9 mouse cellular contexts compared by ENCODE assay signal in the genomic region with DNA sequence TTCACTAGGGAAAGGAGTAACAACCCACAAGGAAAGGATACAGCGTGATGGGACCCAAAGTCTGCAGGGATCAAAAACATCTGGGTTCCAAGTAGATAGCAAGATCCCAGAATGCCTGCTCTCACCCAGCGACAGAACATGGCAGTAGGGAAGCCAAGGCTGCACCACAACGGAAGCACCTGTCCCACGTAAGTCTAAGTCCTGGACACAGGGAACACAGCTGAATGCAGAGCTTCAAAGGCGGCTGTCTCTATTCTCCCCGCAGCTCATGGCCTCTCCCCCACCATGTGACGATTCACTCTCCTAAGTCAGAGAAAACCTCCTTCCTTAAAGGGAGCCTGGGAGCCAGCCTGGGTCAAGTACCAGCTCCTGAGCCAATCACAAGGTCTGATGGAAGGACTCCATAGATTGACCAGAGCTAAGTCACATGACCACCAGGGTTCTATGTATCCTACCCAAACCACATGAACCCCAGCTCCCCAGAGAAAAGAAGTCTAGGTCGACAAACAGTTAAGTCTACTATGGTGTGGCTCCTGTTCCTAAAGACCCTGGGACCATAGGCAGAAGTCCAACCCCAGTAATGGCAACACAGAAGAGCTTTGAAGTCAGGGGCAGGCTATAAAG. TPM values are rescaled to one million over a fixed set of nuclear protein-coding genes. Genes with fewer than 3 reads are reported as not detected.
DNase-seq lines count a peak whose midpoint lies in the region; ATAC-seq lines count a peak whose summit lies in the region.
"Had no signal": no experiment of that assay in that cellular context is flagged by ENCODE, and none has a peak within 500 bp of the region (broad histone marks: within the 10 kb centered on the region; RNA-seq: fewer than 3 reads in every experiment).

No protein-coding gene starts in this region.

- H3K9ac ChIP-seq in embryonic facial prominence, embryonic 13.5 days, result no peak overlapping the region
- no peak overlapping the region for H3K9ac ChIP-seq in hindbrain, embryonic 14.5 days
- no peak overlapping the region for H3K9ac ChIP-seq in stomach, embryonic 15.5 days
- H3K9ac ChIP-seq in liver, embryonic 12.5 days, result no peak overlapping the region

- no peaks in the 10 kb centered on the region for H3K36me3 ChIP-seq in embryonic facial prominence, embryonic 13.5 days
- no peaks in the 10 kb centered on the region for H3K36me3 ChIP-seq in embryonic facial prominence, embryonic 10.5 days (replicated peaks)
- no peaks in the 10 kb centered on the region for H3K36me3 ChIP-seq in hindbrain, embryonic 14.5 days (replicated peaks; ENCODE audit: control insufficient read depth, insufficient read depth)
- H3K36me3 ChIP-seq in hindbrain, embryonic 10.5 days, result no peaks in the 10 kb centered on the region
- peaks cover 94% of the 10 kb centered on the region for H3K36me3 ChIP-seq in megakaryocyte, embryonic 14.5 days (replicated peaks; ENCODE audit: low read length)
- H3K36me3 ChIP-seq in stomach, embryonic 15.5 days, result no peaks in the 10 kb centered on the region
- H3K36me3 ChIP-seq in liver, embryonic 12.5 days, result no peaks in the 10 kb centered on the region

- H3K4me2 ChIP-seq in embryonic facial prominence, embryonic 13.5 days, result no peak overlapping the region
- H3K4me2 ChIP-seq in hindbrain, embryonic 14.5 days (replicated peaks), result no peak overlapping the region
- no peak overlapping the region for H3K4me2 ChIP-seq in stomach, embryonic 15.5 days
- no peak overlapping the region for H3K4me2 ChIP-seq in liver, embryonic 12.5 days

- ATAC-seq in embryonic facial prominence, embryonic 13.5 days (ENCODE audit: insufficient number of reproducible peaks, insufficient read depth, low FRiP score, low TSS enrichment, low read depth), result no peak
- ATAC-seq in hindbrain, embryonic 14.5 days (ENCODE audit: low FRiP score), result no peak
- no peak for ATAC-seq in megakaryocyte, adult 5-6 weeks (ENCODE audit: poor library complexity, severe bottlenecking)
- ATAC-seq in stomach, embryonic 15.5 days (ENCODE audit: insufficient read depth, low FRiP score, low read depth), result no peak
- no peak for ATAC-seq in liver, embryonic 12.5 days
- ATAC-seq: intestine, postnatal 0 days had no signal

- WGBS in embryonic facial prominence, embryonic 13.5 days, result 65% methylated on average over 8 of the region's 8 CpGs
- WGBS in embryonic facial prominence, embryonic 10.5 days, result 88% methylated on average over 8 of the region's 8 CpGs
- WGBS in hindbrain, embryonic 14.5 days, result 81% methylated on average over 8 of the region's 8 CpGs
- WGBS in hindbrain, embryonic 10.5 days, result 86% methylated on average over 8 of the region's 8 CpGs
- WGBS in stomach, embryonic 15.5 days, result 83% methylated on average over 8 of the region's 8 CpGs
- WGBS in liver, embryonic 12.5 days (ENCODE audit: insufficient replicate concordance), result 73% methylated on average over 8 of the region's 8 CpGs

- H3K4me1 ChIP-seq in embryonic facial prominence, embryonic 13.5 days, result peaks cover 21% of the 10 kb centered on the region
- H3K4me1 ChIP-seq in embryonic facial prominence, embryonic 10.5 days, result peaks cover 5% of the 10 kb centered on the region
- no peaks in the 10 kb centered on the region for H3K4me1 ChIP-seq in hindbrain, embryonic 14.5 days (replicated peaks; ENCODE audit: control insufficient read depth, insufficient read depth, low read length)
- H3K4me1 ChIP-seq in hindbrain, embryonic 10.5 days (replicated peaks), result peaks cover 12% of the 10 kb centered on the region
- peaks cover 99% of the 10 kb centered on the region for H3K4me1 ChIP-seq in megakaryocyte, embryonic 14.5 days
- H3K4me1 ChIP-seq in stomach, embryonic 15.5 days, result peaks cover 11% of the 10 kb centered on the region; the same call in 1 of the 2 replicates
- peaks cover 26% of the 10 kb centered on the region for H3K4me1 ChIP-seq in liver, embryonic 12.5 days

- 0 out of 2 replicates have a peak overlapping the region, but pooled peaks have one; percentile 16 for H3K27ac ChIP-seq in embryonic facial prominence, embryonic 13.5 days
- H3K27ac ChIP-seq in embryonic facial prominence, embryonic 10.5 days (replicated peaks), result no peak overlapping the region
- H3K27ac ChIP-seq in hindbrain, embryonic 14.5 days, result 0 out of 2 replicates have a peak overlapping the region, but pooled peaks have one; percentile 48
- no peak overlapping the region for H3K27ac ChIP-seq in hindbrain, embryonic 10.5 days
- H3K27ac ChIP-seq in stomach, embryonic 15.5 days, result 0 out of 2 replicates have a peak overlapping the region, but pooled peaks have one; percentile 33
- no peak overlapping the region for H3K27ac ChIP-seq in liver, embryonic 12.5 days

- H3K9me3 ChIP-seq in embryonic facial prominence, embryonic 13.5 days, result peaks cover 10% of the 10 kb centered on the region; the same call in 1 of the 2 replicates
- peaks cover 8% of the 10 kb centered on the region; the same call in 1 of the 2 replicates for H3K9me3 ChIP-seq in embryonic facial prominence, embryonic 10.5 days
- H3K9me3 ChIP-seq in hindbrain, embryonic 14.5 days (ENCODE audit: control insufficient read depth, low read length), result no peaks in the 10 kb centered on the region
- H3K9me3 ChIP-seq in hindbrain, embryonic 10.5 days, result peaks cover 4% of the 10 kb centered on the region; the same call in 1 of the 2 replicates
- H3K9me3 ChIP-seq in megakaryocyte, embryonic 14.5 days, result peaks cover 11% of the 10 kb centered on the region; the same call in 1 of the 2 replicates
- no peaks in the 10 kb centered on the region for H3K9me3 ChIP-seq in stomach, embryonic 15.5 days
- no peaks in the 10 kb centered on the region for H3K9me3 ChIP-seq in liver, embryonic 12.5 days (replicated peaks)

- no peak for DNase-seq in embryonic facial prominence, embryonic 10.5 days (ENCODE audit: low spot score)
- DNase-seq in hindbrain, embryonic 14.5 days (ENCODE audit: low spot score), result no peak
- no peak for DNase-seq in hindbrain, embryonic 10.5 days (ENCODE audit: low spot score)

- no peak overlapping the region for H3K4me3 ChIP-seq in embryonic facial prominence, embryonic 13.5 days
- H3K4me3 ChIP-seq in embryonic facial prominence, embryonic 10.5 days, result no peak overlapping the region
- no peak overlapping the region for H3K4me3 ChIP-seq in hindbrain, embryonic 14.5 days (replicated peaks; ENCODE audit: low read length)
- no peak overlapping the region for H3K4me3 ChIP-seq in hindbrain, embryonic 10.5 days
- H3K4me3 ChIP-seq in megakaryocyte, embryonic 14.5 days (replicated peaks), result peak overlapping the region; percentile 81
- no peak overlapping the region for H3K4me3 ChIP-seq in stomach, embryonic 15.5 days (replicated peaks)
- no peak overlapping the region for H3K4me3 ChIP-seq in liver, embryonic 12.5 days

- no peaks in the 10 kb centered on the region for H3K27me3 ChIP-seq in embryonic facial prominence, embryonic 13.5 days
- H3K27me3 ChIP-seq in embryonic facial prominence, embryonic 10.5 days (replicated peaks; ENCODE audit: low read depth, poor library complexity, severe bottlenecking), result no peaks in the 10 kb centered on the region
- H3K27me3 ChIP-seq in hindbrain, embryonic 14.5 days (ENCODE audit: control insufficient read depth, insufficient read depth, low read length), result no peaks in the 10 kb centered on the region
- no peaks in the 10 kb centered on the region for H3K27me3 ChIP-seq in hindbrain, embryonic 10.5 days (ENCODE audit: insufficient read depth, poor library complexity, severe bottlenecking)
- H3K27me3 ChIP-seq in megakaryocyte, embryonic 14.5 days (replicated peaks), result no peaks in the 10 kb centered on the region
- no peaks in the 10 kb centered on the region for H3K27me3 ChIP-seq in stomach, embryonic 15.5 days (replicated peaks)
- H3K27me3 ChIP-seq in liver, embryonic 12.5 days (replicated peaks), result no peaks in the 10 kb centered on the region

RNA-seq across cellular contexts. Expression of a gene that starts 11.9 kb away (rescaled TPM):
- polyA plus RNA-seq in embryonic facial prominence, embryonic 13.5 days (2015; fragmentation: Nextera tagmentation; extraction: Ambion mirVana), result 4.1 and 5.0 TPM in 2 replicates
- 1.5 and 1.8 TPM in 2 replicates for polyA plus RNA-seq in embryonic facial prominence, embryonic 10.5 days (2016; fragmentation: Nextera tagmentation; extraction: Ambion mirVana)
- polyA plus RNA-seq in hindbrain, embryonic 14.5 days (2014; fragmentation: Nextera tagmentation; extraction: Ambion mirVana), result 7.6 and 8.8 TPM in 2 replicates
- 3.6 and 4.3 TPM in 2 replicates for polyA plus RNA-seq in hindbrain, embryonic 10.5 days (2016; fragmentation: Nextera tagmentation; extraction: Ambion mirVana)
- polyA plus RNA-seq in megakaryocyte, embryonic 14.5 days (2012; ENCODE audit: insufficient read depth, low replicate concordance), result 0.80 and 4.6 TPM in 2 replicates
- 33.4 and 38.9 TPM in 2 replicates for total RNA-seq in megakaryocyte, adult 5-6 weeks (2015)
- total RNA-seq in megakaryocyte, adult 5-6 weeks (2017), result 56.6 and 64.5 TPM in 2 replicates
- polyA plus RNA-seq in stomach, embryonic 15.5 days (2015; fragmentation: Nextera tagmentation; extraction: Ambion mirVana), result 9.9 and 10.8 TPM in 2 replicates
- polyA plus RNA-seq in liver, embryonic 12.5 days (2016; fragmentation: Nextera tagmentation; extraction: Ambion mirVana), result 5.3 and 7.3 TPM in 2 replicates

RNA-seq across cellular contexts. Expression of a gene that starts 57.7 kb away (rescaled TPM):
- polyA plus RNA-seq in embryonic facial prominence, embryonic 13.5 days (2015; fragmentation: Nextera tagmentation; extraction: Ambion mirVana), result 15.3 TPM in 2 replicates
- polyA plus RNA-seq in embryonic facial prominence, embryonic 10.5 days (2016; fragmentation: Nextera tagmentation; extraction: Ambion mirVana), result 15.3 and 16.3 TPM in 2 replicates
- 24.6 and 29.6 TPM in 2 replicates for polyA plus RNA-seq in hindbrain, embryonic 14.5 days (2014; fragmentation: Nextera tagmentation; extraction: Ambion mirVana)
- polyA plus RNA-seq in hindbrain, embryonic 10.5 days (2016; fragmentation: Nextera tagmentation; extraction: Ambion mirVana), result 15.2 and 16.8 TPM in 2 replicates
- 23.7 and 28.9 TPM in 2 replicates for polyA plus RNA-seq in megakaryocyte, embryonic 14.5 days (2012; ENCODE audit: insufficient read depth, low replicate concordance)
- 61.0 and 75.2 TPM in 2 replicates for total RNA-seq in megakaryocyte, adult 5-6 weeks (2015)
- 70.6 and 73.8 TPM in 2 replicates for total RNA-seq in megakaryocyte, adult 5-6 weeks (2017)
- 15.2 and 16.2 TPM in 2 replicates for polyA plus RNA-seq in stomach, embryonic 15.5 days (2015; fragmentation: Nextera tagmentation; extraction: Ambion mirVana)
- 13.4 and 14.1 TPM in 2 replicates for polyA plus RNA-seq in liver, embryonic 12.5 days (2016; fragmentation: Nextera tagmentation; extraction: Ambion mirVana)

Comparison
In these comparisons a context has a peak if more than half of its experiments do, and no peak if none do; other contexts are left out.
1. H3K27ac ChIP-seq: peak in embryonic facial prominence, embryonic 13.5 days (single experiment), hindbrain, embryonic 14.5 days (single experiment) and stomach, embryonic 15.5 days (single experiment); none in embryonic facial prominence, embryonic 10.5 days (single experiment), hindbrain, embryonic 10.5 days (single experiment) and liver, embryonic 12.5 days (single experiment).